Mouse (Mus musculus) kidney, adult 2 months (tissue): ENCODE data around the gene Hnrnpr. TPM values are rescaled to one million over a fixed set of nuclear protein-coding genes. Genes with fewer than 3 reads are reported as not detected.
A peak's percentile ranks its signal among the peaks of the same experiment; 100 is the strongest.

Source experiments
- DNase-seq: peaks from one replicate; pipeline ENCODE4 v3.0.0; 2021
- H3K27ac ChIP-seq: fragments of 200-500 bp; 2 replicates; pipeline ENCODE4 v1.5.1; 2012; ENCODE audit warnings: low read depth, low read length, control low read depth, inconsistent platforms; ENCODE audit not compliant: insufficient read depth
- H3K27me3 ChIP-seq: fragments of 200-500 bp; replicated peaks from 2 replicates; pipeline ENCODE4 v1.6.1; 2012; ENCODE audit warnings: mild to moderate bottlenecking, moderate library complexity, low read length, inconsistent platforms; ENCODE audit not compliant: control insufficient read depth, insufficient read depth
- H3K36me3 ChIP-seq: fragments of 200-500 bp; 2 replicates; pipeline ENCODE4 v1.6.1; 2012; ENCODE audit warnings: mild to moderate bottlenecking, moderate library complexity, low read length, inconsistent platforms; ENCODE audit not compliant: control insufficient read depth, insufficient read depth
- H3K4me1 ChIP-seq: fragments of 200-500 bp; 2 replicates; pipeline ENCODE4 v1.6.1; 2011; ENCODE audit warnings: low read length; ENCODE audit not compliant: control insufficient read depth, insufficient read depth
- H3K4me3 ChIP-seq: fragments of 200-500 bp; 2 replicates; pipeline ENCODE4 v1.5.1; 2011; ENCODE audit warnings: mild to moderate bottlenecking, low read depth, low read length, control low read depth; ENCODE audit not compliant: insufficient read depth
- CTCF ChIP-seq: fragments of 200-500 bp; conservative IDR thresholded peaks from 2 replicates; pipeline ENCODE4 v1.5.1; 2011; ENCODE audit warnings: low read depth, mild to moderate bottlenecking, control low read depth, low read length, moderate library complexity, mixed read lengths; ENCODE audit not compliant: insufficient read depth, insufficient read length
- POLR2A ChIP-seq: fragments of 200-500 bp; IDR thresholded peaks from one replicate; pipeline ENCODE4 v1.6.1; 2011; ENCODE audit warnings: low read depth, low read length, control low read depth
- WGBS: fragments of 180-500 bp; shearing (Covaris S2); methylation state at CpG from one replicate; pipeline ENCODE4 v1.1.7; 2018; 5-methylcytosine and 5-hydroxymethylcytosine counted together
- polyA plus RNA-seq: library from polyadenylated mRNA; depleted of rRNA; stranded (reverse); fragments of >200 nt; gene quantifications from 2 replicates; pipeline ENCODE4 v1.2.3, GENCODE M21; 2012

Hnrnpr gene
- polyA plus RNA-seq, 1 experiment: 14.0 TPM

DNA sequence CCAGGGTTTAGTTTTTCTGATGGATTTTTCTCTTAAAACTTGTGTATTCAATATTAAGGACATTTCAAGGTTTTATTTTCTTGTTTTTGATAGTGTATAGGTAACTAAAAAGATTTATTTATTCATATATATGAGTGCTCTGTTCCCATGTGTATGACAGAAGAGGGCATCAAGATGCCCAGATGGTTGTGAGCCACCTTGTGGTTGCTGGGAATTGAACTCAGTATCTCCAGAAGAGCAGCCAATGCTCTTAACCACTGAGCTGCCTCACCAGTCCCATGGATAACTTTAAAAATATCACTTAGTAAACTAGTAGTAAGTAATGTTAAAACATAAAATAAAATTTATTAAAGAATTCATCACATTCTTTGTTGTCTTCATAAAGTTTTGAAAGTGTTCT, 17.4 kb downstream of the Hnrnpr start:
- Histone ChIP-seq H3K27ac (0 out of 2 replicates have a peak overlapping the region, but pooled peaks have one; percentile 35), H3K4me1 (peaks cover 3% of the 10 kb centered on the region; the same call in 1 of the 2 replicates), H3K27me3 (no peaks in the 10 kb centered on the region), H3K36me3 (peaks cover 1% of the 10 kb centered on the region), H3K4me3 (no peak overlapping the region)
- no peak for DNase-seq
- peak; percentile 30; the same call in 1 of the 2 replicates for TF ChIP-seq CTCF
- no peak for TF ChIP-seq POLR2A

DNA sequence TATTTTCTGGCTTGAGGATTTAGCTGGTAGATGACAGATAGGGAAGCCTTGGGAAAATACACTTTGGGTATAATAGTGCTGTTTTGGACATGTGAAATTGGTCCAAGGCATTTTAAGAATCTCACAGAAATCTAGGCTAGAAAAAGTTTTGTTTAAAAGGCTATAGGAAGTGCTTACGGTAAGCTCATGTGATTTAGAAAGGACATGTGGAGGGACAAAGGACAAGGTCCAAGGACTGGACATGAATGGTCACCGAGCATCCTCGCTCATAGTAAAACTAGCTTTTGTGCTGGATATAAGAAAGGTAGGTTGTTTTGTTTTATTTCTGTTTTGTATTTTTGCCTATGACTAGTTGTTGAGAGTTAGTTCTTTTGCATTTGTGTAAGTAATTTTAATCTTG, 21.0 kb downstream of the Hnrnpr start:
- no peaks in the 10 kb centered on the region; the same call in 1 of the 2 replicates for H3K4me1 ChIP-seq
- H3K27me3 ChIP-seq: no peaks in the 10 kb centered on the region
- WGBS: 68% methylated on average over 3 of the region's 3 CpGs
- H3K27ac ChIP-seq: no peak overlapping the region
- DNase-seq: no peak
- H3K4me3 ChIP-seq: no peak overlapping the region
- peaks cover 6% of the 10 kb centered on the region for H3K36me3 ChIP-seq
- TF ChIP-seq POLR2A: no peak
- no peak for TF ChIP-seq CTCF

DNA sequence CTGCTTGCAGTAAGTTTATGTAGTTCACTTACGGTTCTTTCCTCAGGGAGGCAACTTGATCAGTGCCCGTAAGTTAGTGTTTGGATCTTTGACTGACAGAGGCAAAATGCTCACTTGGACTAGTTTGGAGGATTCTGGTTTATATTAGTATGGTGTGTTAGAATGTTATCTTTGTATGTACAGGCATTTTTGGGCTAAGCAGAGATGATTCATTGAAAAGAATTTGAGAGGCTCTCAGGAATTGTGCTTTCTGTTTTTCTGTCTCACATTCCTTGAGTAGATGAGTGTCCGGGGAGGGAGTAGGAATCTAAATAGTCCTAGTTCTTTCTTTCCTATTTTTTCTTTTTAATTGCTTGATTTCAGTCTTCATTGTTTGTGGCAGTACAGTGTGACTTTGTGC, 22.4 kb downstream of the Hnrnpr start:
- WGBS: 52% methylated on average over 3 of the region's 3 CpGs
- no peaks in the 10 kb centered on the region for H3K27me3 ChIP-seq
- no peaks in the 10 kb centered on the region; the same call in 1 of the 2 replicates for H3K4me1 ChIP-seq
- peak overlapping the region; percentile 31; the same call in 1 of the 2 replicates for H3K27ac ChIP-seq
- TF ChIP-seq POLR2A (no peak), CTCF (no peak)
- DNase-seq: no peak
- H3K36me3 ChIP-seq: peaks cover 5% of the 10 kb centered on the region; the same call in 1 of the 2 replicates
- H3K4me3 ChIP-seq: no peak overlapping the region

DNA sequence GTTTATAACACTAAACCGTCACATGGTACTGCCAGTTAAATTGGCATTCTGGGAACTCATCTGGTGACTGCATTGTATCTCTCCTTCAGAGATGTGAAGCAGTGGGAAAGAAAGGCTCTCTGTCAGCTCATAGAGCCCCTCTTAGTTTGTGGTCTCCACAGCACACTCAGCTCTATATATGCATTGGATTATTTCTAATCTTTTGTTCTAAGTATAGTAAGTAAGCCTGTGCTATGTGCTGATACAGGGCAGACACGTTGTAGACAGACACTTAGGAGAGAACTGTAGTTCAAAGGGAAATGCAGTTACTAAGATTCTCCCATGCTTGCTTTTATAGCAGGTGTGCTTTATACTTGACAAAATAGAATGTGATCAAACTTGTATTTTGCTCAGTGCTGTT, 24.3 kb downstream of the Hnrnpr start:
- 64% methylated on average over 2 of the region's 2 CpGs for WGBS
- no peak for DNase-seq
- Histone ChIP-seq H3K27ac (no peak overlapping the region), H3K36me3 (peaks cover 6% of the 10 kb centered on the region; the same call in 1 of the 2 replicates), H3K4me3 (no peak overlapping the region), H3K4me1 (no peaks in the 10 kb centered on the region; the same call in 1 of the 2 replicates), H3K27me3 (no peaks in the 10 kb centered on the region)
- TF ChIP-seq POLR2A: no peak
- TF ChIP-seq CTCF: no peak

DNA sequence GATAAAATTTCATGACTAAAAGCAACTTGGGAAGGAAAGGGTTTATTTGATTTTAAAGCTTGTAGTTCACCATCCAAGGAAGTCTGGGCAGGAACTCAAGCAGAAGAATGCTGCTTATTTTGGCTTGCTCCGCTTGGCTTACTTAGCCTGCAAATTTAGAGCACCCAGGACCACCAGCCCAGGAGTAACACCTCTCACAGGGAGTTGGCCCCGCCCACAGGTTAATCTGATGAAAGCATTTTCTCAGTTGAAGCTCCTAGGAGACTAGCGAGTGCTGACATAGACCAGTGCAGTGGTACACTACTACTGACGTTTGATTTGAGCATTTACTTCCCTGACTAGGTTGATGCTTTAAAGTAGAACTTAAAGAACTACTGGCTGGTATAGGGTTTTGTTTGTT, 26.4 kb downstream of the Hnrnpr start:
- Histone ChIP-seq H3K27ac (no peak overlapping the region), H3K36me3 (peaks cover 6% of the 10 kb centered on the region; the same call in 1 of the 2 replicates), H3K4me3 (no peak overlapping the region), H3K4me1 (no peaks in the 10 kb centered on the region; the same call in 1 of the 2 replicates), H3K27me3 (no peaks in the 10 kb centered on the region)
- 59% methylated on average over 4 of the region's 4 CpGs for WGBS
- peak; percentile 14 for DNase-seq
- no peak for TF ChIP-seq CTCF
- no peak for TF ChIP-seq POLR2A

DNA sequence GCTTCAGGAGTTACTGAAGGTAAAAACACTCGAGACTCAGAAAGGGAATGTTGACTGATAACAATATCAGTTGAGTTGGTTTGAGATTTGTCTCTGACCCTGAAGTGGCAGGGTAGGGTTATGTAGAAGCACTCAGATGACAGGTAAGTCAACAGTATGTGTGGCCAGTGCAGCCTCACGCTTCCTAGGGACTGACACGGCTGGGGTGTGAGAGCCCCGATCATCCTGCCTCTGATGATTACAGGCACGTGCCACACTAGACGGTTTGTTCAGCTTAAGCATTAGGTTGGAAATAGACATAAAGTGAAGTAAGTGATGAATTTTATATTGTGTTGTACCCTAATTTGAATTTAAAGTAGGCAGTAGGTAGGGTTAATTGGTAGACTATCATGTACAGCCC, 38.9 kb downstream of the Hnrnpr start:
- Histone ChIP-seq H3K27me3 (no peaks in the 10 kb centered on the region), H3K4me3 (no peak overlapping the region), H3K36me3 (peaks cover 8% of the 10 kb centered on the region), H3K4me1 (0 out of 2 replicates have a peak, but pooled peaks cover 2% of the 10 kb centered on the region), H3K27ac (no peak overlapping the region)
- no peak for DNase-seq
- 89% methylated on average over 6 of the region's 6 CpGs for WGBS
- TF ChIP-seq POLR2A (no peak), CTCF (no peak)

DNA sequence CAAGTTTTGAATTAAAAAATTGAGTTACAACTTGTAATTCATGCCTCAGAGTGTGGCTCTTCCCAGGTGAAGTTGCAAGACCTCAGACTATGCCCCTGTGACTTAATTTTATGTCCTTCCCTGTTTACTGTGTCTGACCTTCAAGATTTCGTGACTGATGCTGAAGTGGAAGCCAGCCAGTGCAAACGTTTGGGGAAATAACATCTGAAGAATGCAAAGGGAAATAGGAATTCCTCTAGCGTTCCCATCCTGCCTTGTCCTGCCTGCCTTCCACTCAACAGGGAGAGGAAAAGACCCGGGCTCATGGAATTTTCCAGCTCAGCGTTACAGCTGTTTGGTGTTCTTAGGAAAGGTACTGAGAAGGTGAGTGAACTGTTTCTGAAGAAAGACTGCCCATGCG, 46.3 kb downstream of the Hnrnpr start:
- WGBS: 27% methylated on average over 6 of the region's 6 CpGs
- Histone ChIP-seq H3K27me3 (no peaks in the 10 kb centered on the region), H3K27ac (peak overlapping the region; percentile 86), H3K4me1 (peaks cover 7% of the 10 kb centered on the region; the same call in 1 of the 2 replicates), H3K36me3 (peaks cover 3% of the 10 kb centered on the region), H3K4me3 (peak overlapping the region; percentile 33)
- TF ChIP-seq POLR2A (no peak), CTCF (no peak)
- peak; percentile 82 for DNase-seq

DNA sequence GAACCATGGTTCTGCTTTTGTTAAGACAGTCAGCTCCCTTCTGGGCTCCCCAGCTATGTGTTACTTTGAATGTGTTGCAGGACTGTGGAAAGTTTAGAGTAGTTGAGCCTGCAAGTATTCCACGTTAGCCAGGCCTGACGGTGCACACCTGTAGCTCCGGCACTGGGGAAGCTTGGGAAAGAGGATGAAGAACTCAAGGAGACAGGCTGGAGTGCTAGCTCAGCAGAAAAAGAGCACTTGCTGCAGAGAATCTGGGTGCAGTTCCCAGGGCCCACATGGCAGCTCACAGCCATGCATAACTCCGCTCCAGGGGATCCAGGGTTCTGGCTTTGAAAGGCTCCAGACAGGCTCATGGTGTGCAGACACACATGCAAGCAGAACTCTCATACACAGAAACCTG, 46.7 kb downstream of the Hnrnpr start:
- no peaks in the 10 kb centered on the region for H3K27me3 ChIP-seq
- peaks cover 7% of the 10 kb centered on the region; the same call in 1 of the 2 replicates for H3K4me1 ChIP-seq
- peak overlapping the region; percentile 86 for H3K27ac ChIP-seq
- DNase-seq: no peak
- TF ChIP-seq POLR2A: no peak
- 55% methylated on average over 4 of the region's 4 CpGs for WGBS
- peaks cover 3% of the 10 kb centered on the region for H3K36me3 ChIP-seq
- H3K4me3 ChIP-seq: peak overlapping the region; percentile 33
